Mouse (Mus musculus) myocyte (in vitro differentiated cells): ENCODE measurements around the gene Dqx1.

ENCODE experiments used
- CEBPB ChIP-seq: IDR thresholded peaks from 2 replicates; pipeline ENCODE4 v1.6.1; 2011; ENCODE audit warnings: mild to moderate bottlenecking, moderate library complexity; ENCODE audit not compliant: poor library complexity, insufficient read depth, severe bottlenecking
- E2F4 ChIP-seq: IDR thresholded peaks from one replicate; pipeline ENCODE4 v1.6.1; 2011; ENCODE audit warnings: mild to moderate bottlenecking, control low read depth, moderate library complexity; ENCODE audit not compliant: insufficient read depth
- MAX ChIP-seq: IDR thresholded peaks from one replicate; pipeline ENCODE4 v1.6.1; 2011; ENCODE audit warnings: low read depth, mild to moderate bottlenecking, control low read depth
- MYOD1 ChIP-seq, 3 experiments: IDR thresholded peaks; one replicate each; pipeline ENCODE4 v1.6.1; 2011; ENCODE audit warnings: control low read depth in 2 of 3, low read depth in 2 of 3, mild to moderate bottlenecking in 2 of 3, moderate library complexity in 1 of 3; ENCODE audit not compliant: insufficient read length in 2 of 3, control insufficient read depth in 1 of 3
- MYOG ChIP-seq, 3 experiments: IDR thresholded peaks; one replicate each; pipeline ENCODE4 v1.6.1; 2011; ENCODE audit warnings: control low read depth in 2 of 3, low read depth in 2 of 3, mild to moderate bottlenecking in 2 of 3; ENCODE audit not compliant: insufficient read length in 2 of 3, control insufficient read depth in 1 of 3, insufficient read depth in 1 of 3
- POLR2A ChIP-seq: IDR thresholded peaks from one replicate; pipeline ENCODE4 v1.6.1; 2011; ENCODE audit warnings: low read depth, mild to moderate bottlenecking, control low read depth, moderate library complexity; ENCODE audit not compliant: insufficient read length
- POLR2AphosphoS2 ChIP-seq: IDR thresholded peaks from one replicate; pipeline ENCODE4 v1.6.1; 2011; ENCODE audit warnings: low read depth, control low read depth; ENCODE audit not compliant: insufficient read length
- REST ChIP-seq: IDR thresholded peaks from one replicate; pipeline ENCODE4 v1.6.1; 2011; ENCODE audit warnings: mild to moderate bottlenecking, control low read depth, moderate library complexity; ENCODE audit not compliant: insufficient read depth, insufficient read length
- TCF12 ChIP-seq: IDR thresholded peaks from one replicate; pipeline ENCODE4 v1.6.1; 2011; ENCODE audit warnings: mild to moderate bottlenecking, control low read depth; ENCODE audit not compliant: poor library complexity, insufficient read depth, severe bottlenecking
- TCF3 ChIP-seq: IDR thresholded peaks from one replicate; pipeline ENCODE4 v1.6.1; 2011; ENCODE audit warnings: low read depth, control low read depth; ENCODE audit not compliant: insufficient read length

GRCm38 (mm10) chr6:83020836-83021593 lies 36.6 kb upstream of the Dqx1 start:
- TF ChIP-seq MAX (no peak), POLR2A (no peak), MYOD1 (IDR thresholded peaks at IDR 0.05; ENCODE audit: control insufficient read depth in 1 of 3, insufficient read length in 2 of 3, low read depth in 2 of 3) (no peak), CEBPB (no peak), TCF3 (no peak), POLR2AphosphoS2 (no peak), MYOG (IDR thresholded peaks at IDR 0.05; ENCODE audit: control insufficient read depth in 1 of 3, insufficient read depth in 1 of 3, insufficient read length in 2 of 3, low read depth in 2 of 3) (no peak), TCF12 (no peak), REST (no peak), E2F4 (no peak)
